Comparison of ENCODE assay signal across 8 mouse cellular contexts in genomic region chr11:75147106-75147845, GRCm38 (mm10). TPM values are rescaled to one million over a fixed set of nuclear protein-coding genes. Genes with fewer than 3 reads are reported as not detected.
A peak's percentile ranks its signal among the peaks of the same experiment; 100 is the strongest.
DNase-seq lines count a peak whose midpoint lies in the region; ATAC-seq and TF ChIP-seq lines count a peak whose summit lies in the region.

No protein-coding gene starts in this region.

- H3K27me3 ChIP-seq in forebrain, embryonic 12.5 days: no peaks in the 10 kb centered on the region
- H3K27me3 ChIP-seq in intestine, postnatal 0 days (replicated peaks; ENCODE audit: control insufficient read depth, insufficient read depth, low read length): no peaks in the 10 kb centered on the region
- H3K27me3 ChIP-seq in midbrain, postnatal 0 days (ENCODE audit: insufficient read depth, low read length): no peaks in the 10 kb centered on the region
- no peaks in the 10 kb centered on the region for H3K27me3 ChIP-seq in thymus, adult 2 months (ENCODE audit: control insufficient read depth, insufficient read depth, low read length)

- TF ChIP-seq POLR2A in thymus, adult 2 months (IDR thresholded peaks at IDR 0.05; ENCODE audit: control insufficient read depth, extremely low read depth, insufficient read depth, low read length, poor library complexity): no peak

- peak overlapping the region; percentile 79 for H3K27ac ChIP-seq in forebrain, embryonic 12.5 days
- peak overlapping the region; percentile 74 for H3K27ac ChIP-seq in intestine, postnatal 0 days (ENCODE audit: low read depth, low read length)
- H3K27ac ChIP-seq in midbrain, postnatal 0 days (ENCODE audit: low read depth, low read length): peak overlapping the region; percentile 55
- no peak overlapping the region for H3K27ac ChIP-seq in thymus, adult 2 months (ENCODE audit: control insufficient read depth, insufficient read depth, low read length)

- 55% methylated on average over 11 of the region's 11 CpGs for WGBS in forebrain, embryonic 12.5 days
- 17% methylated on average over 11 of the region's 11 CpGs for WGBS in intestine, postnatal 0 days
- 33% methylated on average over 11 of the region's 11 CpGs for WGBS in midbrain, postnatal 0 days
- WGBS in thymus, adult 2 months: 60% methylated on average over 11 of the region's 11 CpGs

- TF ChIP-seq CTCF in intestine, postnatal 0 days (IDR thresholded peaks at IDR 0.05; ENCODE audit: low read depth): no peak
- no peak for TF ChIP-seq CTCF in midbrain, postnatal 0 days (IDR thresholded peaks at IDR 0.05)
- TF ChIP-seq CTCF in thymus, adult 2 months (IDR thresholded peaks at IDR 0.05; ENCODE audit: borderline replicate concordance, control insufficient read depth, extremely low read depth, insufficient read depth, low read length, poor library complexity): no peak

- no peak overlapping the region for H3K4me2 ChIP-seq in forebrain, embryonic 12.5 days
- H3K4me2 ChIP-seq in intestine, postnatal 0 days (replicated peaks; ENCODE audit: low read depth): no peak overlapping the region
- no peak overlapping the region for H3K4me2 ChIP-seq in midbrain, postnatal 0 days (ENCODE audit: low read depth, low read length, poor library complexity, severe bottlenecking)

- H3K36me3 ChIP-seq in forebrain, embryonic 12.5 days (replicated peaks): peaks cover 47% of the 10 kb centered on the region
- H3K36me3 ChIP-seq in intestine, postnatal 0 days (ENCODE audit: control insufficient read depth, insufficient read depth): peaks cover 33% of the 10 kb centered on the region
- H3K36me3 ChIP-seq in midbrain, postnatal 0 days (ENCODE audit: insufficient read depth, low read length): peaks cover 18% of the 10 kb centered on the region
- peaks cover 45% of the 10 kb centered on the region for H3K36me3 ChIP-seq in thymus, adult 2 months (ENCODE audit: control insufficient read depth, insufficient read depth, low read length)

- H3K9ac ChIP-seq in forebrain, embryonic 12.5 days: no peak overlapping the region
- no peak overlapping the region for H3K9ac ChIP-seq in intestine, postnatal 0 days (ENCODE audit: low read depth, low read length)
- H3K9ac ChIP-seq in midbrain, postnatal 0 days (replicated peaks; ENCODE audit: low read length, poor library complexity, severe bottlenecking): 0 out of 2 replicates have a peak overlapping the region, but pooled peaks have one; percentile 10

- peak; percentile 73 for DNase-seq in testis, postnatal 10 days (ENCODE audit: low spot score)
- no peak for DNase-seq in testis, postnatal 14 days (ENCODE audit: low spot score)
- DNase-seq in midbrain, postnatal 0 days (ENCODE audit: low spot score): no peak
- no peak for DNase-seq in thymus, postnatal 36 days
- DNase-seq in thymus, adult 2 months: no peak

- peaks cover 11% of the 10 kb centered on the region for H3K4me1 ChIP-seq in forebrain, embryonic 12.5 days
- peaks cover 13% of the 10 kb centered on the region for H3K4me1 ChIP-seq in intestine, postnatal 0 days (replicated peaks; ENCODE audit: control insufficient read depth, insufficient read depth, low read length)
- no peaks in the 10 kb centered on the region; the same call in 1 of the 2 replicates for H3K4me1 ChIP-seq in midbrain, postnatal 0 days (ENCODE audit: insufficient read depth, low read length)
- no peaks in the 10 kb centered on the region for H3K4me1 ChIP-seq in thymus, adult 2 months (replicated peaks; ENCODE audit: control insufficient read depth, insufficient read depth, low read length)

- no peak overlapping the region for H3K4me3 ChIP-seq in forebrain, embryonic 12.5 days (replicated peaks)
- H3K4me3 ChIP-seq in intestine, postnatal 0 days (ENCODE audit: low read depth, low read length): no peak overlapping the region
- no peak overlapping the region for H3K4me3 ChIP-seq in midbrain, postnatal 0 days (ENCODE audit: low read depth, low read length)
- no peak overlapping the region for H3K4me3 ChIP-seq in thymus, adult 2 months (ENCODE audit: control insufficient read depth, insufficient read depth, low read length)

- H3K9me3 ChIP-seq in forebrain, embryonic 12.5 days: no peaks in the 10 kb centered on the region
- H3K9me3 ChIP-seq in intestine, postnatal 0 days (ENCODE audit: control insufficient read depth): no peaks in the 10 kb centered on the region
- H3K9me3 ChIP-seq in midbrain, postnatal 0 days (ENCODE audit: low read length): no peaks in the 10 kb centered on the region

- ATAC-seq in forebrain, embryonic 12.5 days (ENCODE audit: low FRiP score): peak; percentile 44; the same call in 1 of the 2 replicates
- ATAC-seq in intestine, postnatal 0 days: peak; percentile 46
- no peak for ATAC-seq in midbrain, postnatal 0 days (ENCODE audit: low FRiP score)
- no peak for ATAC-seq in monocyte, adult 5-6 weeks (replicated peaks; ENCODE audit: insufficient number of reproducible peaks, low FRiP score, low TSS enrichment, poor library complexity, severe bottlenecking)

RNA-seq across cellular contexts. Expression of gene Hic1, which starts 22.0 kb away (rescaled TPM):
- polyA plus RNA-seq in forebrain, embryonic 12.5 days (2016; fragmentation: Nextera tagmentation; extraction: Ambion mirVana): 3.2 and 4.4 TPM in 2 replicates
- 8.6 and 8.8 TPM in 2 replicates for polyA plus RNA-seq in intestine, postnatal 0 days (2015; fragmentation: Nextera tagmentation; extraction: Ambion mirVana)
- total RNA-seq in midbrain, postnatal 0 days (2014; rRNA removed): 7.1 and 8.0 TPM in 2 replicates
- polyA plus RNA-seq in midbrain, postnatal 0 days (2015; fragmentation: Nextera tagmentation; extraction: Ambion mirVana): 1.4 and 1.5 TPM in 2 replicates
- total RNA-seq in monocyte, adult 5-6 weeks (2017): 0.11 to 0.95 TPM (median 0.78 TPM) in 3 replicates
- 10.6 and 14.1 TPM in 2 replicates for polyA plus RNA-seq in thymus, adult 2 months (2012; rRNA removed)

RNA-seq across cellular contexts. Expression of gene Ovca2, which starts 31.4 kb away (rescaled TPM):
- 24.3 and 25.3 TPM in 2 replicates for polyA plus RNA-seq in forebrain, embryonic 12.5 days (2016; fragmentation: Nextera tagmentation; extraction: Ambion mirVana)
- 21.6 and 22.4 TPM in 2 replicates for polyA plus RNA-seq in intestine, postnatal 0 days (2015; fragmentation: Nextera tagmentation; extraction: Ambion mirVana)
- total RNA-seq in midbrain, postnatal 0 days (2014; rRNA removed): 14.2 and 26.0 TPM in 2 replicates
- polyA plus RNA-seq in midbrain, postnatal 0 days (2015; fragmentation: Nextera tagmentation; extraction: Ambion mirVana): 10.4 and 12.7 TPM in 2 replicates
- 8.5 to 15.8 TPM (median 9.5 TPM) in 3 replicates for total RNA-seq in monocyte, adult 5-6 weeks (2017)
- 37.6 and 48.9 TPM in 2 replicates for polyA plus RNA-seq in thymus, adult 2 months (2012; rRNA removed)

RNA-seq across cellular contexts. Expression of gene Dph1, which starts 43.8 kb away (rescaled TPM):
- 15.7 and 16.6 TPM in 2 replicates for polyA plus RNA-seq in forebrain, embryonic 12.5 days (2016; fragmentation: Nextera tagmentation; extraction: Ambion mirVana)
- 11.3 and 12.3 TPM in 2 replicates for polyA plus RNA-seq in intestine, postnatal 0 days (2015; fragmentation: Nextera tagmentation; extraction: Ambion mirVana)
- 17.4 and 19.9 TPM in 2 replicates for total RNA-seq in midbrain, postnatal 0 days (2014; rRNA removed)
- polyA plus RNA-seq in midbrain, postnatal 0 days (2015; fragmentation: Nextera tagmentation; extraction: Ambion mirVana): 10.8 and 12.1 TPM in 2 replicates
- 3.0 to 22.9 TPM (median 3.2 TPM) in 3 replicates for total RNA-seq in monocyte, adult 5-6 weeks (2017)
- polyA plus RNA-seq in thymus, adult 2 months (2012; rRNA removed): 28.3 and 33.8 TPM in 2 replicates

RNA-seq across cellular contexts. Expression of gene Rtn4rl1, which starts 46.3 kb away (rescaled TPM):
- 1.7 and 1.8 TPM in 2 replicates for polyA plus RNA-seq in forebrain, embryonic 12.5 days (2016; fragmentation: Nextera tagmentation; extraction: Ambion mirVana)
- 1.5 and 1.8 TPM in 2 replicates for polyA plus RNA-seq in intestine, postnatal 0 days (2015; fragmentation: Nextera tagmentation; extraction: Ambion mirVana)
- total RNA-seq in midbrain, postnatal 0 days (2014; rRNA removed): 15.4 and 18.5 TPM in 2 replicates
- polyA plus RNA-seq in midbrain, postnatal 0 days (2015; fragmentation: Nextera tagmentation; extraction: Ambion mirVana): 16.2 and 17.5 TPM in 2 replicates
- 1.5 to 3.6 TPM (median 2.2 TPM) in 3 replicates for total RNA-seq in monocyte, adult 5-6 weeks (2017)
- 15.3 and 15.5 TPM in 2 replicates for polyA plus RNA-seq in thymus, adult 2 months (2012; rRNA removed)

Comparison
In these comparisons a context has a peak if more than half of its experiments do, and no peak if none do; other contexts are left out.
1. ATAC-seq: peak in forebrain, embryonic 12.5 days (single experiment) and intestine, postnatal 0 days (single experiment); none in midbrain, postnatal 0 days (single experiment) and monocyte, adult 5-6 weeks (single experiment).